Mouse (Mus musculus): ENCODE data around the gene Hdac6. TPM values are rescaled to one million over a fixed set of nuclear protein-coding genes. Genes with fewer than 3 reads are reported as not detected.

Gene Hdac6
- polyA plus RNA-seq, 2 experiments, result 7.9 to 11.9 TPM

DNA sequence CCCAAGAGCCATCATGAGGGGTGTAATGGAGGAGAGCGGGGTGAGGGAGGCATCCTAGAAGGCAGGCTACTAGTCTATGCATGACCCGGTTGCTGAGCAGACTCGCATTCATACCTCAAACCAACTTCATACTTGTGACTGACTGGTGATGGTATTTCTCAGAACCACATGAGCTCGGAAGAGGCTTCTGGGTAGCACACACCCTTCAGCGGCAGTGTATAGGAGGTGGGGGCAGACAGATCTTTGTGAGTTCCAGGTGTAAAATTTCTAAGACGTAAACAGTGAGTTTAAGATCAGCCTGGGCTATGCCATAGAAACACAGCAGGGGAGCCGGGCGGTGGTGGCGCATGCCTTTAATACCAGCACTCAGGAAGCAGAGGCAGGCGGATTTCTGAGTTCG, 30.2 kb upstream of the Hdac6 start, which contains the start of gene Gata1:
Gata1 (minus strand) TSS at position 180 of the 400 bp plus-strand sequence.
- TF ChIP-seq EP300 (IDR thresholded peaks at IDR 0.05; ENCODE audit: low read depth) (no peak), CTCF (IDR thresholded peaks at IDR 0.05; ENCODE audit: low read depth) (no peak)
- no peak for ATAC-seq (ENCODE audit: insufficient read depth)
- Histone ChIP-seq H3K27ac (no peak within 1 kb of the TSS), H3K4me3 (ENCODE audit: insufficient read depth in 1 of 2, low read depth in 2 of 2, low read length in 2 of 2) (no peak within 1 kb of the TSS), H3K36me3 (replicated peaks; ENCODE audit: control insufficient read depth, insufficient read depth, low read depth) (no peaks in the 10 kb centered on the region), H3K4me2 (ENCODE audit: low read depth) (no peak within 1 kb of the TSS), H3K4me1 (replicated peaks; ENCODE audit: control insufficient read depth in 2 of 2, insufficient read depth in 2 of 2, low read length in 1 of 2) (peaks cover 0 to 10% of the 10 kb centered on the region in 2 experiments; a peak in 2 of 4 replicates), H3K9me3 (ENCODE audit: control insufficient read depth, low read length) (no peaks in the 10 kb centered on the region), H3K27me3 (ENCODE audit: control insufficient read depth, insufficient read depth, low read length) (no peaks in the 10 kb centered on the region), H3K9ac (replicated peaks) (no peak within 1 kb of the TSS)
- WGBS (ENCODE audit: insufficient replicate concordance), result 74% methylated on average over 11 of the region's 11 CpGs
- no peak for DNase-seq (ENCODE audit: low read depth in 3 of 3, low spot score in 3 of 3)

GRCm38 (mm10) chrX:7971292-7971691, 23.6 kb upstream of the Hdac6 start:
- peak overlapping the region; percentile 93 for H3K27ac ChIP-seq
- DNase-seq (ENCODE audit: low read depth in 3 of 3, low spot score in 3 of 3), result peak; percentile 78 to 80 (median 80)

GRCm38 (mm10) chrX:7968899-7969298, 21.2 kb upstream of the Hdac6 start:
- ATAC-seq (ENCODE audit: insufficient read depth) (no peak), DNase-seq (ENCODE audit: low read depth in 3 of 3, low spot score in 3 of 3) (no peak)
- H3K4me1 ChIP-seq (replicated peaks; ENCODE audit: control insufficient read depth in 2 of 2, insufficient read depth in 2 of 2, low read length in 1 of 2), result peaks cover 30 to 40% of the 10 kb centered on the region in 2 experiments
- peak overlapping the region; percentile 69 for H3K9ac ChIP-seq (replicated peaks)
- H3K4me3 ChIP-seq (ENCODE audit: insufficient read depth in 1 of 2, low read depth in 2 of 2, low read length in 2 of 2), result peak overlapping the region; percentile 50 to 65
- WGBS (ENCODE audit: insufficient replicate concordance), result 63% methylated on average over 3 of the region's 3 CpGs
- H3K4me2 ChIP-seq (ENCODE audit: low read depth), result peak overlapping the region; percentile 85
- no peak for TF ChIP-seq EP300 (IDR thresholded peaks at IDR 0.05; ENCODE audit: low read depth)
- TF ChIP-seq CTCF (IDR thresholded peaks at IDR 0.05; ENCODE audit: low read depth), result no peak
- no peaks in the 10 kb centered on the region; the same call in 1 of the 2 replicates for H3K36me3 ChIP-seq (replicated peaks; ENCODE audit: control insufficient read depth, insufficient read depth, low read depth)
- no peaks in the 10 kb centered on the region for H3K9me3 ChIP-seq (ENCODE audit: control insufficient read depth, low read length)
- H3K27me3 ChIP-seq (ENCODE audit: control insufficient read depth, insufficient read depth, low read length), result no peaks in the 10 kb centered on the region
- peak overlapping the region; percentile 91 for H3K27ac ChIP-seq

More at GRCm38 (mm10) chrX:7971292-7971691, 23.6 kb upstream of the Hdac6 start:
- 12% methylated on average over 4 of the region's 4 CpGs for WGBS (ENCODE audit: insufficient replicate concordance)
- Histone ChIP-seq H3K36me3 (replicated peaks; ENCODE audit: control insufficient read depth, insufficient read depth, low read depth) (no peaks in the 10 kb centered on the region), H3K4me2 (ENCODE audit: low read depth) (peak overlapping the region; percentile 85), H3K27me3 (ENCODE audit: control insufficient read depth, insufficient read depth, low read length) (no peaks in the 10 kb centered on the region), H3K9ac (replicated peaks) (peak overlapping the region; percentile 53), H3K9me3 (ENCODE audit: control insufficient read depth, low read length) (no peaks in the 10 kb centered on the region), H3K4me1 (replicated peaks; ENCODE audit: control insufficient read depth in 2 of 2, insufficient read depth in 2 of 2, low read length in 1 of 2) (peaks cover 28 to 39% of the 10 kb centered on the region in 2 experiments), H3K4me3 (ENCODE audit: insufficient read depth in 1 of 2, low read depth in 2 of 2, low read length in 2 of 2) (peak overlapping the region; percentile 33 to 42; a peak in 3 of 4 replicates)
- TF ChIP-seq EP300 (IDR thresholded peaks at IDR 0.05; ENCODE audit: low read depth), result peak; percentile 93
- peak; percentile 21; the same call in 1 of the 2 replicates for TF ChIP-seq CTCF (IDR thresholded peaks at IDR 0.05; ENCODE audit: low read depth)
- ATAC-seq (ENCODE audit: insufficient read depth), result peak; percentile 84

DNA sequence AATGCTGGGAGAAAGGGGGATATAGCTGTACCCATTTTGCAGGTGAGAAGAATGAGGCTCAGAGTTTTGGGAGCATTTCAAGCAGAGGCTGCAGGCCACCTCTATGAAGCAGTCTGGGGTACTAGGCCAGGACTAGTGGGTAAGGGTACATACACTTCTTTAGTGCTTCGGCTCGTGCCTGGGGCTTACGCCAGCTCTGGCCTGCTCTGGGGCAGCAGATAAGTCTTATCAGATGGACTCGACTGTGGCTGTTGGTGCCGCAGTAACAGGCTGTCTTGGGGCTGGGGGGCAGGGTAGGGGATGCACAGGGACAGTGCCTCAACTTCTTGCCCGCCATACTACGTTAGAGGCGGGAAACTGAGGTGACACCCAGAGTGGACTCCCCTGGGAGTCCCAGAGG, 20.5 kb upstream of the Hdac6 start:
- Histone ChIP-seq H3K4me2 (ENCODE audit: low read depth) (peak overlapping the region; percentile 85), H3K27ac (peak overlapping the region; percentile 91), H3K36me3 (replicated peaks; ENCODE audit: control insufficient read depth, insufficient read depth, low read depth) (no peaks in the 10 kb centered on the region; the same call in 1 of the 2 replicates), H3K9ac (replicated peaks) (peak overlapping the region; percentile 94), H3K4me1 (replicated peaks; ENCODE audit: control insufficient read depth in 2 of 2, insufficient read depth in 2 of 2, low read length in 1 of 2) (peaks cover 30 to 38% of the 10 kb centered on the region in 2 experiments), H3K9me3 (ENCODE audit: control insufficient read depth, low read length) (no peaks in the 10 kb centered on the region), H3K27me3 (ENCODE audit: control insufficient read depth, insufficient read depth, low read length) (no peaks in the 10 kb centered on the region), H3K4me3 (ENCODE audit: insufficient read depth in 1 of 2, low read depth in 2 of 2, low read length in 2 of 2) (peak overlapping the region; percentile 85 to 100)
- TF ChIP-seq CTCF (IDR thresholded peaks at IDR 0.05; ENCODE audit: low read depth), result no peak
- TF ChIP-seq EP300 (IDR thresholded peaks at IDR 0.05; ENCODE audit: low read depth), result peak; percentile 78
- WGBS (ENCODE audit: insufficient replicate concordance), result 10% methylated on average over 8 of the region's 8 CpGs
- ATAC-seq (ENCODE audit: insufficient read depth) (peak; percentile 78), DNase-seq (ENCODE audit: low read depth in 3 of 3, low spot score in 3 of 3) (peak in 1 of 3 experiments; percentile 50)

DNA sequence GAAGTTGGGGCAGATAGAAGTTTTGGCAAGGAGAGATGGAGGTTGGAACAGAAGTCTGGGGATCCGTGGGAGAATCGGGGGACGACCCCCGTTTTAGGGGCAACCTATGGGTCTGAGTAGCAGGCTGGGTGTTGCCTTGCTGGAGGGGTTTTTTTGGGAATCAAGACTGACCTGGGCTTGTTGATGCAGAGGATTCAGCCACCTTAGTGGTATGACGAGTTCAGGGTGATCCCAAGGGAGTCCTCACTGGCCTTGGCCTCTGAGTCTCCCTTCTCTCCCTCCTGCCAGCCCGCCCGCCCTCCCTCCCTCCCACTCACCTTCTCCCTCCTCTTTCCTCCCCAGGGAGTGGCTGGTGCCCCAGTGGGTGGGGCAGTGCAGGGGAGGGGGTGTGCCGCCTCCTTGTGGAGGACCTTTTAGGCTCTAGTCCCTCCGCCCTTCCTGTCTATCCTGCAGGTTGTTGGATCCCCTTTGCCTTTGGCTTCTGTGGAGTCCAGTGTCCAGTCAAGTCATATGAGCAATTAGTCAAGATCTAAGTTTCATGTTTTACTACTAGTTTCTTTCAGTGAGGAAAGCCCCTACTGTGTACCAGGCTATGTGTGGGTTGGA, 20.0 kb upstream of the Hdac6 start:
- WGBS (ENCODE audit: insufficient replicate concordance), result 27% methylated on average over 8 of the region's 9 CpGs
- Histone ChIP-seq H3K4me3 (ENCODE audit: insufficient read depth in 1 of 2, low read depth in 2 of 2, low read length in 2 of 2) (peak overlapping the region; percentile 85 to 100), H3K4me1 (replicated peaks; ENCODE audit: control insufficient read depth in 2 of 2, insufficient read depth in 2 of 2, low read length in 1 of 2) (peaks cover 29 to 37% of the 10 kb centered on the region in 2 experiments), H3K9me3 (ENCODE audit: control insufficient read depth, low read length) (no peaks in the 10 kb centered on the region), H3K9ac (replicated peaks) (peak overlapping the region; percentile 94), H3K27me3 (ENCODE audit: control insufficient read depth, insufficient read depth, low read length) (no peaks in the 10 kb centered on the region), H3K4me2 (ENCODE audit: low read depth) (peak overlapping the region; percentile 85), H3K27ac (peak overlapping the region; percentile 91), H3K36me3 (replicated peaks; ENCODE audit: control insufficient read depth, insufficient read depth, low read depth) (peaks cover 4% of the 10 kb centered on the region)
- peak; percentile 81 for ATAC-seq (ENCODE audit: insufficient read depth)
- no peak for TF ChIP-seq EP300 (IDR thresholded peaks at IDR 0.05; ENCODE audit: low read depth)
- peak; percentile 63 for TF ChIP-seq CTCF (IDR thresholded peaks at IDR 0.05; ENCODE audit: low read depth)
- DNase-seq (ENCODE audit: low read depth in 3 of 3, low spot score in 3 of 3), result peak; percentile 57 to 62 (median 60)

Data from liver, embryonic 14.5 days (tissue).